11 mouse cellular contexts compared by ENCODE assay signal in genomic region chr2:74658024-74658666, GRCm38 (mm10). TPM values are rescaled to one million over a fixed set of nuclear protein-coding genes. Genes with fewer than 3 reads are reported as not detected.
A peak's percentile ranks its signal among the peaks of the same experiment; 100 is the strongest.
DNase-seq lines count a peak whose midpoint lies in the region; ATAC-seq lines count a peak whose summit lies in the region.
"Had no signal": no experiment of that assay in that cellular context is flagged by ENCODE, and none has a peak within 500 bp of the region (broad histone marks: within the 10 kb centered on the region; RNA-seq: fewer than 3 reads in every experiment).

No protein-coding gene starts in this region.

- peak overlapping the region; percentile 15; the same call in 1 of the 2 replicates for H3K4me3 ChIP-seq in forebrain, embryonic 12.5 days (replicated peaks)
- H3K4me3 ChIP-seq in forebrain, embryonic 16.5 days (replicated peaks; ENCODE audit: low read length), result no peak overlapping the region
- peak overlapping the region; percentile 63 for H3K4me3 ChIP-seq in limb, embryonic 13.5 days
- H3K4me3 ChIP-seq in stomach, embryonic 14.5 days (ENCODE audit: low read depth, low read length), result peak overlapping the region; percentile 8; the same call in 1 of the 2 replicates

- 0 out of 2 replicates have a peak, but pooled peaks cover 4% of the 10 kb centered on the region for H3K9me3 ChIP-seq in forebrain, embryonic 12.5 days
- no peaks in the 10 kb centered on the region for H3K9me3 ChIP-seq in forebrain, embryonic 16.5 days (ENCODE audit: control insufficient read depth, low read length)
- H3K9me3 ChIP-seq in limb, embryonic 13.5 days, result no peaks in the 10 kb centered on the region
- no peaks in the 10 kb centered on the region for H3K9me3 ChIP-seq in stomach, embryonic 14.5 days (ENCODE audit: control insufficient read depth, low read depth, low read length)

- H3K4me2 ChIP-seq in forebrain, embryonic 12.5 days, result no peak overlapping the region
- H3K4me2 ChIP-seq in forebrain, embryonic 16.5 days (ENCODE audit: low read length), result no peak overlapping the region
- peak overlapping the region; percentile 74 for H3K4me2 ChIP-seq in limb, embryonic 13.5 days (replicated peaks)
- H3K4me2 ChIP-seq in stomach, embryonic 14.5 days (replicated peaks; ENCODE audit: low read depth, low read length), result no peak overlapping the region

- no peak overlapping the region for H3K9ac ChIP-seq in forebrain, embryonic 12.5 days
- no peak overlapping the region for H3K9ac ChIP-seq in forebrain, embryonic 16.5 days (replicated peaks; ENCODE audit: low read depth, low read length)
- peak overlapping the region; percentile 98 for H3K9ac ChIP-seq in limb, embryonic 13.5 days
- H3K9ac ChIP-seq in stomach, embryonic 14.5 days (replicated peaks; ENCODE audit: low read depth, low read length), result no peak overlapping the region

- peak; percentile 42 for DNase-seq in retina, embryonic 14.5 days (ENCODE audit: low spot score)
- DNase-seq in retina, postnatal 1 day, result no peak
- no peak for DNase-seq in gastrocnemius, postnatal 10 days
- no peak for DNase-seq in thymus, postnatal 14 days
- DNase-seq: adrenal gland, postnatal 14 days had no signal

- no peak overlapping the region for H3K27ac ChIP-seq in forebrain, embryonic 12.5 days
- no peak overlapping the region for H3K27ac ChIP-seq in forebrain, embryonic 16.5 days (ENCODE audit: low read length)
- peak overlapping the region; percentile 95 for H3K27ac ChIP-seq in limb, embryonic 13.5 days
- no peak overlapping the region for H3K27ac ChIP-seq in stomach, embryonic 14.5 days (ENCODE audit: low read length)

- peaks cover 17% of the 10 kb centered on the region for H3K4me1 ChIP-seq in forebrain, embryonic 12.5 days
- H3K4me1 ChIP-seq in forebrain, embryonic 16.5 days (replicated peaks; ENCODE audit: control insufficient read depth, insufficient read depth, low read length), result peaks cover 7% of the 10 kb centered on the region
- H3K4me1 ChIP-seq in limb, embryonic 13.5 days, result peaks cover 15% of the 10 kb centered on the region; the same call in 1 of the 2 replicates
- H3K4me1 ChIP-seq in stomach, embryonic 14.5 days (ENCODE audit: control insufficient read depth, insufficient read depth, low read length), result peaks cover 3% of the 10 kb centered on the region; the same call in 1 of the 2 replicates

- no peak for ATAC-seq in forebrain, embryonic 12.5 days (ENCODE audit: low FRiP score)
- no peak for ATAC-seq in forebrain, embryonic 16.5 days
- no peak for ATAC-seq in limb, embryonic 13.5 days (ENCODE audit: low FRiP score, low read depth)
- ATAC-seq in stomach, embryonic 14.5 days (ENCODE audit: insufficient number of reproducible peaks, insufficient read depth, low FRiP score, low read depth), result no peak

- peaks cover 94% of the 10 kb centered on the region for H3K27me3 ChIP-seq in forebrain, embryonic 12.5 days
- peaks cover 61% of the 10 kb centered on the region for H3K27me3 ChIP-seq in forebrain, embryonic 16.5 days (replicated peaks; ENCODE audit: control insufficient read depth, insufficient read depth, low read length)
- peaks cover 49% of the 10 kb centered on the region for H3K27me3 ChIP-seq in limb, embryonic 13.5 days
- H3K27me3 ChIP-seq in stomach, embryonic 14.5 days (ENCODE audit: control insufficient read depth, insufficient read depth, low read length), result peaks cover 65% of the 10 kb centered on the region

- H3K36me3 ChIP-seq in forebrain, embryonic 12.5 days (replicated peaks), result no peaks in the 10 kb centered on the region
- H3K36me3 ChIP-seq in forebrain, embryonic 16.5 days (ENCODE audit: control insufficient read depth, insufficient read depth), result no peaks in the 10 kb centered on the region
- 0 out of 2 replicates have a peak, but pooled peaks cover 2% of the 10 kb centered on the region for H3K36me3 ChIP-seq in limb, embryonic 13.5 days
- no peaks in the 10 kb centered on the region for H3K36me3 ChIP-seq in stomach, embryonic 14.5 days (ENCODE audit: control insufficient read depth, insufficient read depth, low read length)

- under 1% methylated on average over 15 of the region's 15 CpGs for WGBS in forebrain, embryonic 12.5 days
- 2% methylated on average over 15 of the region's 15 CpGs for WGBS in forebrain, embryonic 16.5 days
- WGBS in limb, embryonic 13.5 days, result 2% methylated on average over 15 of the region's 15 CpGs
- under 1% methylated on average over 15 of the region's 15 CpGs for WGBS in stomach, embryonic 14.5 days

RNA-seq across cellular contexts. Expression of gene Evx2, which starts 1.2 kb away (rescaled TPM):
- polyA plus RNA-seq in forebrain, embryonic 12.5 days (2016; fragmentation: Nextera tagmentation; extraction: Ambion mirVana), result not detected in 2 replicates
- polyA plus RNA-seq in forebrain, embryonic 16.5 days (2015; fragmentation: Nextera tagmentation; extraction: Ambion mirVana), result 0.07 TPM in 1 of 2 replicates, not detected in the other
- 2.3 and 3.2 TPM in 2 replicates for polyA plus RNA-seq in limb, embryonic 13.5 days (2015; fragmentation: Nextera tagmentation; extraction: Ambion mirVana)
- not detected in 2 replicates for polyA plus RNA-seq in stomach, embryonic 14.5 days (2014; fragmentation: Nextera tagmentation; extraction: Ambion mirVana)
- total RNA-seq in gastrocnemius, postnatal 10 days (2021), result under 1 TPM in 1 of 2 experiments, not detected in 1; 0.07 TPM
- total RNA-seq: adrenal gland, postnatal 14 days; left cerebral cortex, postnatal 25 days had no signal
- polyA plus RNA-seq: C2C12 had no signal

RNA-seq across cellular contexts. Expression of gene Hoxd13, which starts 10.0 kb away (rescaled TPM):
- polyA plus RNA-seq in forebrain, embryonic 12.5 days (2016; fragmentation: Nextera tagmentation; extraction: Ambion mirVana), result not detected in 2 replicates
- polyA plus RNA-seq in forebrain, embryonic 16.5 days (2015; fragmentation: Nextera tagmentation; extraction: Ambion mirVana), result 0.10 TPM in 1 of 2 replicates, not detected in the other
- 48.5 and 55.5 TPM in 2 replicates for polyA plus RNA-seq in limb, embryonic 13.5 days (2015; fragmentation: Nextera tagmentation; extraction: Ambion mirVana)
- polyA plus RNA-seq in stomach, embryonic 14.5 days (2014; fragmentation: Nextera tagmentation; extraction: Ambion mirVana), result not detected in 2 replicates
- total RNA-seq in gastrocnemius, postnatal 10 days (2021), result not detected
- total RNA-seq: adrenal gland, postnatal 14 days; left cerebral cortex, postnatal 25 days had no signal
- polyA plus RNA-seq: C2C12 had no signal

RNA-seq across cellular contexts. Expression of gene Hoxd12, which starts 16.7 kb away (rescaled TPM):
- not detected in 2 replicates for polyA plus RNA-seq in forebrain, embryonic 12.5 days (2016; fragmentation: Nextera tagmentation; extraction: Ambion mirVana)
- not detected in 2 replicates for polyA plus RNA-seq in forebrain, embryonic 16.5 days (2015; fragmentation: Nextera tagmentation; extraction: Ambion mirVana)
- polyA plus RNA-seq in limb, embryonic 13.5 days (2015; fragmentation: Nextera tagmentation; extraction: Ambion mirVana), result 59.3 and 67.1 TPM in 2 replicates
- not detected in 2 replicates for polyA plus RNA-seq in stomach, embryonic 14.5 days (2014; fragmentation: Nextera tagmentation; extraction: Ambion mirVana)
- not detected for total RNA-seq in gastrocnemius, postnatal 10 days (2021)
- total RNA-seq: adrenal gland, postnatal 14 days; left cerebral cortex, postnatal 25 days had no signal
- polyA plus RNA-seq: C2C12 had no signal

RNA-seq across cellular contexts. Expression of gene Hoxd11, which starts 21.2 kb away (rescaled TPM):
- not detected in 2 replicates for polyA plus RNA-seq in forebrain, embryonic 12.5 days (2016; fragmentation: Nextera tagmentation; extraction: Ambion mirVana)
- polyA plus RNA-seq in forebrain, embryonic 16.5 days (2015; fragmentation: Nextera tagmentation; extraction: Ambion mirVana), result not detected in 2 replicates
- polyA plus RNA-seq in limb, embryonic 13.5 days (2015; fragmentation: Nextera tagmentation; extraction: Ambion mirVana), result 19.1 TPM in 2 replicates
- not detected in 2 replicates for polyA plus RNA-seq in stomach, embryonic 14.5 days (2014; fragmentation: Nextera tagmentation; extraction: Ambion mirVana)
- under 1 TPM; 0.23 to 0.56 TPM for total RNA-seq in gastrocnemius, postnatal 10 days (2021)
- total RNA-seq: adrenal gland, postnatal 14 days; left cerebral cortex, postnatal 25 days had no signal
- polyA plus RNA-seq: C2C12 had no signal

RNA-seq across cellular contexts. Expression of gene Hoxd10, which starts 33.6 kb away (rescaled TPM):
- not detected in 2 replicates for polyA plus RNA-seq in forebrain, embryonic 12.5 days (2016; fragmentation: Nextera tagmentation; extraction: Ambion mirVana)
- polyA plus RNA-seq in forebrain, embryonic 16.5 days (2015; fragmentation: Nextera tagmentation; extraction: Ambion mirVana), result not detected in 2 replicates
- 26.0 and 26.2 TPM in 2 replicates for polyA plus RNA-seq in limb, embryonic 13.5 days (2015; fragmentation: Nextera tagmentation; extraction: Ambion mirVana)
- 0.14 TPM in 1 of 2 replicates, not detected in the other for polyA plus RNA-seq in stomach, embryonic 14.5 days (2014; fragmentation: Nextera tagmentation; extraction: Ambion mirVana)
- total RNA-seq in gastrocnemius, postnatal 10 days (2021), result 1 to 10 TPM; 3.9 to 4.5 TPM
- total RNA-seq: adrenal gland, postnatal 14 days; left cerebral cortex, postnatal 25 days had no signal
- polyA plus RNA-seq: C2C12 had no signal

Comparison
In these comparisons a context has a peak if more than half of its experiments do, and no peak if none do; other contexts are left out.
1. RNA of gene Hoxd13, which starts 10.0 kb away (polyA plus RNA-seq): 48.5 to 55.5 TPM in limb, embryonic 13.5 days; not detected in forebrain, embryonic 12.5 days, 0.10 TPM in forebrain, embryonic 16.5 days and not detected in stomach, embryonic 14.5 days; every median in the first group is over 10 times any median in the second.
2. RNA of gene Hoxd12, which starts 16.7 kb away (polyA plus RNA-seq): 59.3 to 67.1 TPM in limb, embryonic 13.5 days; not detected in stomach, embryonic 14.5 days, not detected in forebrain, embryonic 12.5 days and not detected in forebrain, embryonic 16.5 days; every median in the first group is over 10 times any median in the second.